Mouse (Mus musculus) lung, postnatal 14 days (tissue): ENCODE results near the gene Gm20458.

Source experiments
- DNase-seq: peaks from one replicate; pipeline ENCODE4 v3.0.0; 2021

The Gm20458 gene

DNA sequence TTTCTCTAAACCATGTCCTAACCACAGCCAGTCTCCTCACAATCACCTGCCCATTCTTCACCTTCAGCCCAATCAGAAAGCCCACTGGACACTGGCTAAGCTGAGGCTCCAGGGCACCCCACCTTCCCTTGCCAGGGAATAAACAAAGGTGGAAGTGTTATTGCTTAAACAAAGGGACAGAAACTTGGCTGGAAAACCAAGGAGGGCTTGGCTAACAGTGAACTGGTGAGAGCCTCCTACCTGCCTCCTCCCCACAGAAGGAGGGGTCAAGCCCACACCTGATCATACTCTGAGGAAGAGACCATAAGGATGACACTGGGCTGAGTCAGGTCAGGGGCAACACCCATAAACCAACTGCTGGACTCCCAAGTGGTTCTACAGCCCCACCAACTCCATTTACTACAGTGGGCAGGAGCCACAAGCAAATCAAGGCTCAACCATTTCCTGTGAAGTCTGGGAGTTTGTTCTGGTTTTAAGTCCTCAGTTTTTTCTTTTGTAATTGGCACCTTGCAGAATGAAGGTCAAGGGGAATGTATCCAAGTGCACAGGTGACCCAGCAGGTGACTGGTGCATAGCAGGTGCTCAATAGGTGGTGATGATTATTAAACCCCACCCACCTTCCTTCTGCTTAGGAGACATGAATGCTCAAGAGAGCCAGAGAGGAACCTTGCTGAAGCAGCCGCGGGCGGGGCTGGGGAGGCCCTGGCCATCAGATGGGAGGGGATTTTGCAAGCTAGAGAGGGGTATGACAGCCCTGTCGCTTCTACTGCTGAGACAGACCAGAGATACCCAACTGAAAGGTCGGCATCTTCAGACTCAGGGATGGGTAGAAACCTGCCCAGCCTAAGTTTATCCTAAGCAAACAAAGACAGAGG is 25.3 kb upstream of the Gm20458 start:
- DNase-seq: no peak

GRCm38 (mm10) chr2:164436215-164436913 is 24.4 kb upstream of the Gm20458 start:
- no peak for DNase-seq

- DNase-seq: no peak
Measured at GRCm38 (mm10) chr2:164436961-164437360, 23.8 kb upstream of the Gm20458 start.

GRCm38 (mm10) chr2:164437710-164438109 is 23.1 kb upstream of the Gm20458 start:
- no peak for DNase-seq

- DNase-seq: no peak
Measured at GRCm38 (mm10) chr2:164438257-164438656, 22.5 kb upstream of the Gm20458 start.

DNA sequence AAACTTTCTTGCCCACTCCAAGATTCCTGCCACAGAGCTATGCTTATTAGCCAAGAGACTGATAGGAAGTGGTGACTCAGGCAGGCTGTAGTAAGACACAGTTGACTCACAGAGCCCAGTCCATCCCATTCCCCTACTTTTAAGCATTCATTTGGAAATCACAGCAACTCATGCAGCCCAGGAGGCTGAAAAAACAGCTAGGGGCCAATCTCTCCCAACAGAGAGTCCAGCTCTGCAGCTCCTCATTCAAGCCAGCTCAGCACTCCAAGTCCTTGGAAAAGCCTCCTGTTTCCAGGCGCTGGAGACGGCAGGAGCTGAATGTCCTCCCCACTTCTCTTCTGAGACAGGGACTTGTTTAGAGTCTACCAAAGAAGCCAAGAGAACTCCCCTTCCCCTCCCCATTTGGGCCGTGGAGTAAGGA is 21.8 kb upstream of the Gm20458 start:
- no peak for DNase-seq

DNA sequence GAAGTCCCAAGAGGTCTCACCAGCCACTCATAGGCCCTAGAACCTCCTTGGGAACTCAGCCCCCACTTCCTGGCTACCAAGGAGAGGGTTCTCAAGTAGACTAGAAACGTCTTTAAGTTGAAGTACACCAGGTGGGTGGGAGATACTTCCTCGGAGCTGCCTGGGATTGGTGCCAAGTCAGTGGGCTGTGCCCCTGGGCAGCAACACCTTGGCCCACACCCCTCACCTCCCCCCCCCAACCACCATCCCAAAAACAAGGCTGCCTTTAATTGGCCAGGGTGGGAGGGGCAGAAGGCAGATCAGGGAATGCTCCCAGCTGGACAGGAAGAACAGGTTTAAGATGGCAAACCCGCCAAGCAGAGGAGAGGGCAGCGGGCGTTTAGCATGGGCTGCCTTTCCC is 20.5 kb upstream of the Gm20458 start:
- DNase-seq: peak; percentile 72

DNA sequence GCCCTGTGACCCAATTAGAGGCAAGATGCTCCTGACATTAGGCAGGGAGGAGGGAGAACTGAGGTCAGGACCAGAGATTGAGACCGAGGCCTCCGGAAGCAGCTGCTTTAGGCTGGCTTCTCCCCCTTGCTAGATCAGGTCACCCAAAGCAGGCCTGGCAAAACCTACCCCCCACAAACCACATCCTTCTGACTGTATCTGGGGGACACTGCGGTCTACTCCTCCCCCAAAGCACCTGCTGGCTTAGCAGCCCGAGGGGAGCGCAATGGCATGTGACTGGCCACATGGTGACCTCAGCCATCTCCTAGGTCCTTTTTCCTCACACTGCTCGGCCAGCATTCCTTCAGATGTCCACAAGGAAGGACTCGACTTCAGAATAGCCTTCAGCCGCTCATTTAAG is 19.6 kb upstream of the Gm20458 start:
- DNase-seq: no peak

GRCm38 (mm10) chr2:164441731-164442130 is 19.0 kb upstream of the Gm20458 start:
- DNase-seq: no peak

- peak; percentile 63 for DNase-seq
Measured at GRCm38 (mm10) chr2:164442315-164443050, 18.3 kb upstream of the Gm20458 start.

- peak; percentile 91 for DNase-seq
Measured at GRCm38 (mm10) chr2:164443051-164443437, 17.7 kb upstream of the Gm20458 start.

GRCm38 (mm10) chr2:164443460-164444000 is 17.2 kb upstream of the Gm20458 start, which contains the start of gene Sdc4:
Sdc4 (minus strand) TSS chr2:164443887.
- DNase-seq: no peak

DNA sequence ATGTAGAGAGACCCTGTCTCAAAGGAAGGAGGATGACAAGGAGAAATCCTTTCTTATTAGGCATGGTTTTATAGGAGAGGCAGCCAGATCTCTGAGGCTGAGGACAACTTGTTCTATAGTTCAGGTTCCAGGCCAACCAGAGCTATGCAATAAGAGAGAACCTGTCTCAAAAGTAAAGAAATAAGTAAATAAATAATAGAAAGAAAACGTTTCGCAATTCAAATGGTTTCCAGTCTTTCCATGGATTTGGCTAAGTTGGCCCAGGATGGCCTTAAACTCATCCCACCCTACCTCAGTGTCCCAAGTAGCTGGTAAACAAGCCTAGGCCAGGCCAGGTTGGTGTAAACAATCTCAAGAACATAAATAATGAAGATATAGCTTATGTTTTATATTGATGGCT is 16.1 kb upstream of the Gm20458 start:
- DNase-seq: no peak

- no peak for DNase-seq
Measured at GRCm38 (mm10) chr2:164445399-164446085, 15.2 kb upstream of the Gm20458 start.

- DNase-seq: no peak
Measured at GRCm38 (mm10) chr2:164446086-164446469, 14.7 kb upstream of the Gm20458 start.

DNA sequence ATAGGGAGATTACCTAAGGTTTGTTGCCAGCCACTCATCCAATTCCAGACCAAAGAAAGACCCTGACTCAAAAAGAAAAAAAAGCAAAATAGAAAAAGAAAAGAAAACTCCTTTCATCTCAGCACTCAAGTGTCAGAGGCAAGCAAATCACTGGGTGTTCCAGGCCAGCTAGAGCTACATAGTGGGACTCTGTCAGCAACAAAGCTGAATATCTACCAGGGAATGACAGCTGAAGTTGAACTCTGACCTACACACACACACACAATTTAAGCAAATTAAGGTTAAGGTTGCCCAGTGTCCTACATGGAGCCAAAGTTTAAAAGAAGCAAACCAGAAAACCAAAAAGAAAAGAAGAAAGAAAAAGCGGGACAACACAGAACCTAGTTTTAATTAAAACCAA is 12.6 kb upstream of the Gm20458 start:
- no peak for DNase-seq

- DNase-seq: no peak
Measured at GRCm38 (mm10) chr2:164448921-164449320, 11.8 kb upstream of the Gm20458 start.

DNA sequence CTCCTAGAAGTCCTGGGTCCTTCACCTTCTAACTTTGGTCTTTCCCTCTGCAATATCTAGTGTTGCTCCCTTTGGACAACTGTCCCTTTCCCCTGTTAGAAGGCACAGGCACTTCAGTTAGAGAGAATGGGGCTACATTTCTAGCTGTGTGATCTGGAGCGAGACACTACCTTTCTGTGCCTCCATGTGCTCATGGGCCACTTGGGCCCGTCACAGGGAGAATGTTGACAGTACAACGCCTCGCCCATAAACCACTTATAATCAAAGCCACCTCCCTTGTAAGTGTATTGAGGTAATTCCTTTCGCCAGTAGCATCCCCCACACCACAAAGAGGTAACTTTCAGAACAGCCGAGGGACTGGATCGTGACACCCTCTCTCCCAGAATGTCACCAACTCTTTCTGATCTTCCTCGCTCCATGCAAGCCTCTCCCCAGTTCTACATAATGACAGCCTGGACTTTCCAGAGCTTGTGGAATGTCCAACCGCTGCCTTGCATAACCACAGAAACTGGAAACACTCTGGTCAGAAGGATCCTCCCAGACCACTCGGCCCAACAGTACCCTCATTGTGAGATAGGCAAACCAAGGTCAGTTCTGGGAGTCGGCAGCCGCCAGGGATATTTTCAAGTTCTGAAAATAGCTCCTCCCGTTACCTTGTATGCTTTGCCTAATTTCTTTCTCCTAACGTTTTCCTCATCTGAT is 11.3 kb upstream of the Gm20458 start:
- DNase-seq: no peak

GRCm38 (mm10) chr2:164452000-164452676 is 8.6 kb upstream of the Gm20458 start:
- DNase-seq: peak; percentile 75

DNA sequence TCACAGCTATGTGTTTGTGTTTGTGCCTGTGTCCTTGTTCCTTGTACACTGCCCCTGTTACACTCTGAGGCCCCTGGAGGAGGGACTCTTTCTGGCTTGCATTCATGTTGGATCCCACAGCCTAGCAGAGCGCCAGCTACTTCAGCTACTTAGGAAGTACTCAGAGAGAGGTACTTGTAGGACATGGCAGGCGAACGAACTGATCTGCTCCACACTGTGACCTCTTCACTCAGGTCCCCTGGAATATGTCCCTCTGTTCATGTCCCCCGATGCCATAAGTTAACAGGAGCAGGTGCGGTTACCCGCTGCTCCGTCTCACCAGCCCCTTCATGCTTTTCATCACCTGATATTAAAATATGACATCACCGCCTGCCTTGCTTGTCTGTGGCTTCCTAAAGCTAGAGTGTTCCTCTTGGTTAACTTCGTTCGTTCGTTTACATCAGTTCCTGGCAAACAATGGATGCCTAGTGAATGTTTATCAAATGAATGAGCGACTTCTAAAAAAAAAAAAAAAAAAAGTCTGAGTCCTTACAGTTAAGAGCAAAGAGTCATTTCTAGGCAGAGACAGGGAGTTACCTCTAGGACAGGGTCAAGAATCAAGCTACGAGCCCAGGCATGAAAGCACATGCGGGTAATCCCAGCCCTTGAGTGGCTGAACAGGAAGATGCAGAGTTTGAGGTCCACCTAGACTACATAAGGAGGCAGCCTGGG is 7.6 kb upstream of the Gm20458 start:
- DNase-seq: no peak
